Mouse (Mus musculus) limb, embryonic 14.5 days (tissue): ENCODE results near the gene Il4ra. TPM values are rescaled to one million over a fixed set of nuclear protein-coding genes. Genes with fewer than 3 reads are reported as not detected.

ENCODE experiments used
- ATAC-seq: fragments of 200-750 bp; cut with Nextera tagmentation; 2 replicates; pipeline ENCODE4 v1.8.0; 2017; ENCODE audit warnings: low read depth, moderate number of reproducible peaks, moderate TSS enrichment; ENCODE audit not compliant: low FRiP score
- DNase-seq: peaks from one replicate; pipeline ENCODE4 v3.0.0-alpha.2; 2015; ENCODE audit warnings: low spot score
- H3K27ac ChIP-seq: fragments of 300-500 bp; sonication (generic); replicated peaks from 2 replicates; pipeline ENCODE4 v1.5.1; 2014; ENCODE audit warnings: low read depth, mild to moderate bottlenecking, low read length, moderate library complexity, mixed read lengths
- H3K27me3 ChIP-seq: fragments of 300-500 bp; sonication (generic); 2 replicates; pipeline ENCODE4 v1.6.1; 2014; ENCODE audit warnings: low read length, mixed read lengths; ENCODE audit not compliant: control insufficient read depth, insufficient read depth
- H3K36me3 ChIP-seq: fragments of 300-500 bp; sonication (generic); 2 replicates; pipeline ENCODE4 v1.6.1; 2014; ENCODE audit warnings: mild to moderate bottlenecking, low read length, moderate library complexity, mixed read lengths; ENCODE audit not compliant: control insufficient read depth, insufficient read depth
- H3K4me1 ChIP-seq: fragments of 300-500 bp; sonication (generic); 2 replicates; pipeline ENCODE4 v1.6.1; 2014; ENCODE audit warnings: antibody characterized with exemption, low read length, mixed read lengths; ENCODE audit not compliant: control insufficient read depth, insufficient read depth
- H3K4me2 ChIP-seq: fragments of 300-500 bp; sonication (generic); replicated peaks from 2 replicates; pipeline ENCODE4 v1.6.1; 2014; ENCODE audit warnings: low read depth, mild to moderate bottlenecking, low read length, moderate library complexity; ENCODE audit not compliant: severe bottlenecking
- H3K4me3 ChIP-seq: fragments of 300-500 bp; sonication (generic); replicated peaks from 2 replicates; pipeline ENCODE4 v1.5.1; 2014; ENCODE audit warnings: low read length
- H3K9ac ChIP-seq: fragments of 300-500 bp; sonication (generic); 2 replicates; pipeline ENCODE4 v1.6.1; 2014; ENCODE audit warnings: mild to moderate bottlenecking, low read depth, low read length, moderate library complexity; ENCODE audit not compliant: severe bottlenecking
- H3K9me3 ChIP-seq: fragments of 300-500 bp; sonication (generic); 2 replicates; pipeline ENCODE4 v1.6.1; 2016; ENCODE audit warnings: low read length; ENCODE audit not compliant: control insufficient read depth
- POLR2A ChIP-seq: fragments of 200-500 bp; IDR thresholded peaks from 2 replicates; pipeline ENCODE4 v1.8.0; 2012; ENCODE audit warnings: inconsistent platforms, mild to moderate bottlenecking, moderate library complexity, borderline replicate concordance; ENCODE audit not compliant: insufficient read depth, insufficient read length; ENCODE audit errors: extremely low read depth
- WGBS: fragments of 180-500 bp; shearing (Covaris S2); extraction: QIAGEN DNeasy Blood & Tissue Kit; methylation state at CpG from one replicate; pipeline ENCODE4 v1.1.7; 2014; 5-methylcytosine and 5-hydroxymethylcytosine counted together
- polyA plus RNA-seq, 2 experiments: library from polyadenylated mRNA; depleted of rRNA in 1 of 2; stranded (reverse) in 1 of 2; unstranded in 1 of 2; fragments of >200 nt; fragmentation: Nextera tagmentation in 1 of 2; extraction: Ambion mirVana in 1 of 2; gene quantifications; 2 replicates each; pipeline versions ENCODE4 v1.2.1 to v1.2.3; 2012 to 2014

Gene Il4ra
- polyA plus RNA-seq, 2 experiments, result 7.3 to 8.6 TPM

GRCm38 (mm10) chr7:125618016-125618415 lies 66.1 kb downstream of the Il4ra start:
- Histone ChIP-seq H3K4me3 (no peak overlapping the region), H3K9ac (no peak overlapping the region), H3K27me3 (no peaks in the 10 kb centered on the region), H3K27ac (no peak overlapping the region), H3K9me3 (no peaks in the 10 kb centered on the region), H3K4me1 (no peaks in the 10 kb centered on the region), H3K4me2 (no peak overlapping the region), H3K36me3 (no peaks in the 10 kb centered on the region)
- no peak for DNase-seq
- WGBS, result 74% methylated on average over 7 of the region's 7 CpGs
- no peak for TF ChIP-seq POLR2A
- ATAC-seq, result no peak

- ATAC-seq, result no peak
- no peak for TF ChIP-seq POLR2A
- 69% methylated on average over 4 of the region's 4 CpGs for WGBS
Observed at GRCm38 (mm10) chr7:125620077-125620476, 68.2 kb downstream of the Il4ra start.

GRCm38 (mm10) chr7:125622741-125623685 lies 71.1 kb downstream of the Il4ra start:
- H3K27ac ChIP-seq, result no peak overlapping the region
- ATAC-seq, result no peak
- WGBS, result 68% methylated on average over 7 of the region's 7 CpGs

More at GRCm38 (mm10) chr7:125620077-125620476, 68.2 kb downstream of the Il4ra start:
- H3K36me3 ChIP-seq, result no peaks in the 10 kb centered on the region
- no peaks in the 10 kb centered on the region for H3K27me3 ChIP-seq
- no peaks in the 10 kb centered on the region for H3K4me1 ChIP-seq
- no peak overlapping the region for H3K4me2 ChIP-seq
- no peak overlapping the region for H3K27ac ChIP-seq
- H3K9ac ChIP-seq, result no peak overlapping the region
- H3K4me3 ChIP-seq, result no peak overlapping the region
- no peaks in the 10 kb centered on the region for H3K9me3 ChIP-seq
- DNase-seq, result no peak

GRCm38 (mm10) chr7:125625219-125625618 lies 73.3 kb downstream of the Il4ra start:
- no peak for ATAC-seq
- TF ChIP-seq POLR2A, result no peak
- Histone ChIP-seq H3K4me1 (no peaks in the 10 kb centered on the region), H3K36me3 (no peaks in the 10 kb centered on the region), H3K9me3 (no peaks in the 10 kb centered on the region), H3K9ac (no peak overlapping the region), H3K4me2 (no peak overlapping the region), H3K4me3 (no peak overlapping the region), H3K27ac (no peak overlapping the region), H3K27me3 (no peaks in the 10 kb centered on the region)
- no peak for DNase-seq
- WGBS, result 70% methylated on average over 4 of the region's 4 CpGs

More at GRCm38 (mm10) chr7:125622741-125623685, 71.1 kb downstream of the Il4ra start:
- no peak for DNase-seq
- Histone ChIP-seq H3K27me3 (no peaks in the 10 kb centered on the region), H3K9ac (no peak overlapping the region), H3K4me2 (no peak overlapping the region), H3K4me3 (no peak overlapping the region), H3K9me3 (no peaks in the 10 kb centered on the region), H3K4me1 (no peaks in the 10 kb centered on the region), H3K36me3 (no peaks in the 10 kb centered on the region)
- TF ChIP-seq POLR2A, result no peak

GRCm38 (mm10) chr7:125625829-125626228 lies 73.9 kb downstream of the Il4ra start:
- no peak for ATAC-seq
- no peak overlapping the region for H3K9ac ChIP-seq
- H3K9me3 ChIP-seq, result no peaks in the 10 kb centered on the region
- no peak overlapping the region for H3K4me2 ChIP-seq
- 51% methylated on average over 7 of the region's 7 CpGs for WGBS
- H3K27me3 ChIP-seq, result no peaks in the 10 kb centered on the region
- no peak for TF ChIP-seq POLR2A
- H3K4me3 ChIP-seq, result no peak overlapping the region
- H3K4me1 ChIP-seq, result no peaks in the 10 kb centered on the region
- no peak overlapping the region for H3K27ac ChIP-seq
- H3K36me3 ChIP-seq, result no peaks in the 10 kb centered on the region
- no peak for DNase-seq

Other genes starting within 250 kb of the Il4ra start
- gene Kdm8, start 107.4 kb upstream of the Il4ra start, polyA plus RNA-seq (2012; rRNA removed), result 11.1 and 13.9 TPM in 2 replicates
- 8.7 and 8.9 TPM in 2 replicates for gene Kdm8, start 107.4 kb upstream of the Il4ra start, polyA plus RNA-seq (2014; fragmentation: Nextera tagmentation; extraction: Ambion mirVana)
- 61.8 and 67.2 TPM in 2 replicates for gene Nsmce1, start 60.5 kb upstream of the Il4ra start, polyA plus RNA-seq (2012; rRNA removed)
- 121 TPM in 2 replicates for gene Nsmce1, start 60.5 kb upstream of the Il4ra start, polyA plus RNA-seq (2014; fragmentation: Nextera tagmentation; extraction: Ambion mirVana)
- 1.2 and 2.0 TPM in 2 replicates for gene Il21r, start 51.3 kb downstream of the Il4ra start, polyA plus RNA-seq (2012; rRNA removed)
- gene Il21r, start 51.3 kb downstream of the Il4ra start, polyA plus RNA-seq (2014; fragmentation: Nextera tagmentation; extraction: Ambion mirVana), result 0.50 TPM in 2 replicates
- 40.7 and 55.1 TPM in 2 replicates for gene Gtf3c1, start 155.7 kb downstream of the Il4ra start, polyA plus RNA-seq (2012; rRNA removed)
- gene Gtf3c1, start 155.7 kb downstream of the Il4ra start, polyA plus RNA-seq (2014; fragmentation: Nextera tagmentation; extraction: Ambion mirVana), result 27.9 and 33.0 TPM in 2 replicates
- 18.9 and 21.3 TPM in 2 replicates for gene D430042O09Rik, start 155.8 kb downstream of the Il4ra start, polyA plus RNA-seq (2012; rRNA removed)
- gene D430042O09Rik, start 155.8 kb downstream of the Il4ra start, polyA plus RNA-seq (2014; fragmentation: Nextera tagmentation; extraction: Ambion mirVana), result 8.8 and 10.0 TPM in 2 replicates